Mouse (Mus musculus) embryo, embryonic 11.5 days (tissue): ENCODE measurements around the gene Ninj2.

Experiments
- DNase-seq: peaks from one replicate; pipeline ENCODE4 v3.0.0-alpha.2; 2012; ENCODE audit warnings: low read depth, low spot score

Gene Ninj2

GRCm38 (mm10) chr6:120175650-120176049, 82.5 kb downstream of the Ninj2 start:
- no peak for DNase-seq

GRCm38 (mm10) chr6:120179044-120179755, 86.0 kb downstream of the Ninj2 start:
- DNase-seq: no peak

- DNase-seq: no peak
Measured at GRCm38 (mm10) chr6:120179756-120180206, 86.6 kb downstream of the Ninj2 start.

GRCm38 (mm10) chr6:120180492-120180891, 87.3 kb downstream of the Ninj2 start:
- no peak for DNase-seq

GRCm38 (mm10) chr6:120182160-120182559, 89.0 kb downstream of the Ninj2 start:
- no peak for DNase-seq

- no peak for DNase-seq
Measured at GRCm38 (mm10) chr6:120183771-120184170, 90.6 kb downstream of the Ninj2 start.

- no peak for DNase-seq
Measured at GRCm38 (mm10) chr6:120185012-120185730, 92.0 kb downstream of the Ninj2 start.

- DNase-seq: no peak
Measured at GRCm38 (mm10) chr6:120185756-120186155, 92.6 kb downstream of the Ninj2 start.

- no peak for DNase-seq
Measured at GRCm38 (mm10) chr6:120186594-120186993, 93.4 kb downstream of the Ninj2 start.

GRCm38 (mm10) chr6:120187587-120188176, 94.5 kb downstream of the Ninj2 start:
- no peak for DNase-seq

GRCm38 (mm10) chr6:120188376-120189235, 95.5 kb downstream of the Ninj2 start:
- DNase-seq: no peak

- no peak for DNase-seq
Measured at GRCm38 (mm10) chr6:120189287-120189686, 96.1 kb downstream of the Ninj2 start.

GRCm38 (mm10) chr6:120190365-120190764, 97.2 kb downstream of the Ninj2 start:
- DNase-seq: no peak

GRCm38 (mm10) chr6:120190912-120191311, 97.8 kb downstream of the Ninj2 start:
- no peak for DNase-seq

- DNase-seq: no peak
Measured at GRCm38 (mm10) chr6:120191396-120192170, 98.4 kb downstream of the Ninj2 start.

GRCm38 (mm10) chr6:120192211-120192870, 99.2 kb downstream of the Ninj2 start:
- no peak for DNase-seq

- no peak for DNase-seq
Measured at GRCm38 (mm10) chr6:120193174-120193573, 100.0 kb downstream of the Ninj2 start.

GRCm38 (mm10) chr6:120193793-120194192, 100.6 kb downstream of the Ninj2 start:
- DNase-seq: no peak

GRCm38 (mm10) chr6:120194305-120194704, 101.2 kb downstream of the Ninj2 start:
- no peak for DNase-seq

GRCm38 (mm10) chr6:120194963-120195362, 101.8 kb downstream of the Ninj2 start:
- DNase-seq: no peak
